Mouse (Mus musculus): Measurements from ENCODE around the gene Gramd1a. TPM values are rescaled to one million over a fixed set of nuclear protein-coding genes. Genes with fewer than 3 reads are reported as not detected.

Gramd1a gene
- polyA plus RNA-seq, 1 experiment from 2014 or later, result 68.2 TPM

GRCm38 (mm10) chr7:31149751-31150565, 5.7 kb downstream of the Gramd1a start:
- Histone ChIP-seq H3K9me3 (no peaks in the 10 kb centered on the region), H3K4me2 (peak overlapping the region; percentile 71), H3K27me3 (no peaks in the 10 kb centered on the region), H3K9ac (peak overlapping the region; percentile 92), H3K27ac (peak overlapping the region; percentile 94), H3K36me3 (no peaks in the 10 kb centered on the region), H3K4me3 (peak overlapping the region; percentile 92), H3K4me1 (peaks cover 38% of the 10 kb centered on the region)
- no peak for ATAC-seq (ENCODE audit: insufficient number of reproducible peaks, low FRiP score, low TSS enrichment, low read depth)
- WGBS, result 1% methylated on average over 18 of the region's 20 CpGs

GRCm38 (mm10) chr7:31149271-31149670, 6.4 kb downstream of the Gramd1a start:
- Histone ChIP-seq H3K9ac (0 out of 2 replicates have a peak overlapping the region, but pooled peaks have one; percentile 17), H3K36me3 (no peaks in the 10 kb centered on the region), H3K4me2 (peak overlapping the region; percentile 71), H3K27ac (peak overlapping the region; percentile 94; the same call in 1 of the 2 replicates), H3K9me3 (no peaks in the 10 kb centered on the region), H3K27me3 (no peaks in the 10 kb centered on the region), H3K4me3 (peak overlapping the region; percentile 92), H3K4me1 (peaks cover 38% of the 10 kb centered on the region)
- WGBS, result 28% methylated on average over 9 of the region's 9 CpGs
- no peak for ATAC-seq (ENCODE audit: insufficient number of reproducible peaks, low FRiP score, low TSS enrichment, low read depth)

- Histone ChIP-seq H3K27me3 (no peaks in the 10 kb centered on the region), H3K4me3 (peak overlapping the region; percentile 92), H3K9me3 (no peaks in the 10 kb centered on the region), H3K27ac (peak overlapping the region; percentile 44), H3K36me3 (peaks cover 3% of the 10 kb centered on the region; the same call in 1 of the 2 replicates), H3K4me1 (peaks cover 38% of the 10 kb centered on the region), H3K9ac (0 out of 2 replicates have a peak overlapping the region, but pooled peaks have one; percentile 20), H3K4me2 (peak overlapping the region; percentile 71)
- WGBS, result 9% methylated on average over 9 of the region's 9 CpGs
- no peak for ATAC-seq (ENCODE audit: insufficient number of reproducible peaks, low FRiP score, low TSS enrichment, low read depth)
Observed at GRCm38 (mm10) chr7:31148756-31149155, 6.9 kb downstream of the Gramd1a start.

GRCm38 (mm10) chr7:31148086-31148485, 7.6 kb downstream of the Gramd1a start:
- 63% methylated on average over 3 of the region's 3 CpGs for WGBS
- H3K9me3 ChIP-seq, result no peaks in the 10 kb centered on the region
- no peaks in the 10 kb centered on the region for H3K27me3 ChIP-seq
- H3K4me2 ChIP-seq, result peak overlapping the region; percentile 71
- H3K27ac ChIP-seq, result peak overlapping the region; percentile 44; the same call in 1 of the 2 replicates
- peaks cover 9% of the 10 kb centered on the region for H3K36me3 ChIP-seq
- ATAC-seq (ENCODE audit: insufficient number of reproducible peaks, low FRiP score, low TSS enrichment, low read depth), result no peak
- H3K4me3 ChIP-seq, result peak overlapping the region; percentile 92
- H3K9ac ChIP-seq, result 0 out of 2 replicates have a peak overlapping the region, but pooled peaks have one; percentile 20
- H3K4me1 ChIP-seq, result peaks cover 38% of the 10 kb centered on the region

- no peaks in the 10 kb centered on the region for H3K27me3 ChIP-seq
- WGBS, result 48% methylated on average over 12 of the region's 12 CpGs
- H3K4me2 ChIP-seq, result no peak overlapping the region
- H3K4me1 ChIP-seq, result peaks cover 27% of the 10 kb centered on the region
- H3K4me3 ChIP-seq, result no peak overlapping the region
- H3K9ac ChIP-seq, result no peak overlapping the region
- peaks cover 33% of the 10 kb centered on the region for H3K36me3 ChIP-seq
- ATAC-seq (ENCODE audit: insufficient number of reproducible peaks, low FRiP score, low TSS enrichment, low read depth), result no peak
- H3K27ac ChIP-seq, result peak overlapping the region; percentile 22; the same call in 1 of the 2 replicates
- no peaks in the 10 kb centered on the region for H3K9me3 ChIP-seq
Observed at GRCm38 (mm10) chr7:31145596-31146160, 10.0 kb downstream of the Gramd1a start.

GRCm38 (mm10) chr7:31144886-31145285, 10.8 kb downstream of the Gramd1a start:
- Histone ChIP-seq H3K4me2 (no peak overlapping the region), H3K4me3 (no peak overlapping the region), H3K27ac (no peak overlapping the region), H3K9me3 (no peaks in the 10 kb centered on the region), H3K4me1 (peaks cover 26% of the 10 kb centered on the region), H3K36me3 (peaks cover 41% of the 10 kb centered on the region), H3K9ac (no peak overlapping the region), H3K27me3 (no peaks in the 10 kb centered on the region)
- ATAC-seq (ENCODE audit: insufficient number of reproducible peaks, low FRiP score, low TSS enrichment, low read depth), result no peak
- 96% methylated on average over 16 of the region's 16 CpGs for WGBS

- Histone ChIP-seq H3K36me3 (peaks cover 81% of the 10 kb centered on the region), H3K9me3 (no peaks in the 10 kb centered on the region), H3K9ac (no peak overlapping the region), H3K27me3 (no peaks in the 10 kb centered on the region), H3K27ac (no peak overlapping the region), H3K4me3 (no peak overlapping the region), H3K4me1 (no peaks in the 10 kb centered on the region; the same call in 1 of the 2 replicates), H3K4me2 (no peak overlapping the region)
- 92% methylated on average over 10 of the region's 10 CpGs for WGBS
- ATAC-seq (ENCODE audit: insufficient number of reproducible peaks, low FRiP score, low TSS enrichment, low read depth), result no peak
Observed at GRCm38 (mm10) chr7:31140941-31141340, 14.8 kb downstream of the Gramd1a start.

GRCm38 (mm10) chr7:31140302-31140701, 15.4 kb downstream of the Gramd1a start:
- Histone ChIP-seq H3K4me3 (no peak overlapping the region), H3K36me3 (peaks cover 87% of the 10 kb centered on the region), H3K27ac (no peak overlapping the region), H3K9ac (no peak overlapping the region), H3K4me1 (no peaks in the 10 kb centered on the region), H3K4me2 (no peak overlapping the region), H3K27me3 (no peaks in the 10 kb centered on the region), H3K9me3 (no peaks in the 10 kb centered on the region)
- ATAC-seq (ENCODE audit: insufficient number of reproducible peaks, low FRiP score, low TSS enrichment, low read depth), result no peak
- WGBS, result 88% methylated on average over 4 of the region's 4 CpGs

GRCm38 (mm10) chr7:31139765-31140164, 15.9 kb downstream of the Gramd1a start:
- ATAC-seq (ENCODE audit: insufficient number of reproducible peaks, low FRiP score, low TSS enrichment, low read depth), result no peak

GRCm38 (mm10) chr7:31135717-31136116, 20.0 kb downstream of the Gramd1a start:
- ATAC-seq (ENCODE audit: insufficient number of reproducible peaks, low FRiP score, low TSS enrichment, low read depth), result no peak
- Histone ChIP-seq H3K4me3 (no peak overlapping the region), H3K9ac (no peak overlapping the region), H3K27me3 (no peaks in the 10 kb centered on the region), H3K27ac (no peak overlapping the region), H3K36me3 (peaks cover 100% of the 10 kb centered on the region), H3K4me1 (no peaks in the 10 kb centered on the region), H3K4me2 (no peak overlapping the region), H3K9me3 (no peaks in the 10 kb centered on the region)
- WGBS, result 94% methylated on average over 10 of the region's 10 CpGs

More at GRCm38 (mm10) chr7:31139765-31140164, 15.9 kb downstream of the Gramd1a start:
- no peaks in the 10 kb centered on the region for H3K27me3 ChIP-seq
- no peak overlapping the region for H3K4me2 ChIP-seq
- 64% methylated on average over 5 of the region's 5 CpGs for WGBS
- H3K9ac ChIP-seq, result no peak overlapping the region
- H3K27ac ChIP-seq, result no peak overlapping the region
- no peaks in the 10 kb centered on the region for H3K4me1 ChIP-seq
- H3K36me3 ChIP-seq, result peaks cover 93% of the 10 kb centered on the region
- H3K4me3 ChIP-seq, result no peak overlapping the region
- no peaks in the 10 kb centered on the region for H3K9me3 ChIP-seq

- Histone ChIP-seq H3K36me3 (peaks cover 85% of the 10 kb centered on the region), H3K27me3 (peaks cover 7% of the 10 kb centered on the region; the same call in 1 of the 2 replicates), H3K9ac (no peak overlapping the region), H3K27ac (no peak overlapping the region), H3K4me3 (no peak overlapping the region), H3K4me2 (no peak overlapping the region), H3K4me1 (peaks cover 7% of the 10 kb centered on the region), H3K9me3 (no peaks in the 10 kb centered on the region)
- no peak for ATAC-seq (ENCODE audit: insufficient number of reproducible peaks, low FRiP score, low TSS enrichment, low read depth)
- 84% methylated on average over 4 of the region's 4 CpGs for WGBS
Observed at GRCm38 (mm10) chr7:31131866-31132265, 23.8 kb downstream of the Gramd1a start.

GRCm38 (mm10) chr7:31130841-31131240, 24.9 kb downstream of the Gramd1a start:
- Histone ChIP-seq H3K27me3 (peaks cover 17% of the 10 kb centered on the region), H3K4me3 (no peak overlapping the region), H3K4me2 (no peak overlapping the region), H3K4me1 (peaks cover 17% of the 10 kb centered on the region), H3K36me3 (peaks cover 75% of the 10 kb centered on the region), H3K9me3 (no peaks in the 10 kb centered on the region), H3K9ac (no peak overlapping the region), H3K27ac (no peak overlapping the region)
- 27% methylated on average over 4 of the region's 4 CpGs for WGBS
- no peak for ATAC-seq (ENCODE audit: insufficient number of reproducible peaks, low FRiP score, low TSS enrichment, low read depth)
